Mouse (Mus musculus) erythroid progenitor cell, adult 5-6 weeks (primary cell): ENCODE data around the gene Ddx39b. TPM values are rescaled to one million over a fixed set of nuclear protein-coding genes. Genes with fewer than 3 reads are reported as not detected.
"Not testable (repeated sequence)": the region's sequence is repeated elsewhere in the genome, so short reads cannot be mapped to it uniquely, and the experiment has no call there.

Experiments
- ATAC-seq: replicated peaks from 2 replicates; pipeline ENCODE4 v1.8.0; 2016; ENCODE audit warnings: moderate number of reproducible peaks, mild to moderate bottlenecking, moderate TSS enrichment, inconsistent platforms; ENCODE audit not compliant: poor library complexity, low FRiP score, severe bottlenecking
- total RNA-seq, 2 experiments: library from RNA; stranded (forward) in 1 of 2; stranded (reverse) in 1 of 2; fragments of 150-400 nt in 1 of 2; fragments of 186-747, 209-891 nt in 1 of 2; gene quantifications; 2 replicates each; pipeline versions ENCODE4 v1.2.3 to v1.2.4; 2015 to 2017; ENCODE audit warnings: low replicate concordance in 2 of 2

Gene Ddx39b
- total RNA-seq, 2 experiments from 2014 or later, result 99.9 to 169 TPM

GRCm38 (mm10) chr17:35300261-35300945 lies 58.9 kb downstream of the Ddx39b start:
- ATAC-seq, result not testable (repeated sequence)

- peak; percentile 73 for ATAC-seq
These were observed 60.2 kb downstream of the Ddx39b start for GRCm38 (mm10) chr17:35301645-35302258.

GRCm38 (mm10) chr17:35303271-35303670 lies 61.7 kb downstream of the Ddx39b start:
- ATAC-seq, result no peak

Other genes starting within 250 kb of the Ddx39b start
Only the 30 nearest of the 35 such genes appear.
- 36.9 and 39.6 TPM in 2 replicates for gene Msh5, start 195.0 kb upstream of the Ddx39b start, total RNA-seq (2015; ENCODE audit: low replicate concordance)
- gene Msh5, start 195.0 kb upstream of the Ddx39b start, total RNA-seq (2017; ENCODE audit: low replicate concordance), result 27.3 and 50.9 TPM in 2 replicates
- 91.0 and 110 TPM in 2 replicates for gene Clic1, start 191.8 kb upstream of the Ddx39b start, total RNA-seq (2015; ENCODE audit: low replicate concordance)
- 68.3 and 95.5 TPM in 2 replicates for gene Clic1, start 191.8 kb upstream of the Ddx39b start, total RNA-seq (2017; ENCODE audit: low replicate concordance)
- 2.1 TPM in 1 of 2 replicates, not detected in the other for gene Ddah2, start 182.7 kb upstream of the Ddx39b start, total RNA-seq (2015; ENCODE audit: low replicate concordance)
- gene Ddah2, start 182.7 kb upstream of the Ddx39b start, total RNA-seq (2017; ENCODE audit: low replicate concordance), result 1.5 and 5.6 TPM in 2 replicates
- not detected in 2 replicates for gene Ly6g6c, start 176.4 kb upstream of the Ddx39b start, total RNA-seq (2015; ENCODE audit: low replicate concordance)
- not detected in 2 replicates for gene Ly6g6c, start 176.4 kb upstream of the Ddx39b start, total RNA-seq (2017; ENCODE audit: low replicate concordance)
- 1.1 TPM in 1 of 2 replicates, not detected in the other for gene Mpig6b, start 175.6 kb upstream of the Ddx39b start, total RNA-seq (2015; ENCODE audit: low replicate concordance)
- gene Mpig6b, start 175.6 kb upstream of the Ddx39b start, total RNA-seq (2017; ENCODE audit: low replicate concordance), result not detected in 2 replicates
- gene Ly6g6e, start 164.8 kb upstream of the Ddx39b start, total RNA-seq (2015; ENCODE audit: low replicate concordance), result not detected in 2 replicates
- not detected in 2 replicates for gene Ly6g6e, start 164.8 kb upstream of the Ddx39b start, total RNA-seq (2017; ENCODE audit: low replicate concordance)
- gene Ly6g6d, start 163.7 kb upstream of the Ddx39b start, total RNA-seq (2015; ENCODE audit: low replicate concordance), result not detected in 2 replicates
- gene Ly6g6d, start 163.7 kb upstream of the Ddx39b start, total RNA-seq (2017; ENCODE audit: low replicate concordance), result not detected in 2 replicates
- 3.8 TPM in 1 of 2 replicates, not detected in the other for gene Ly6g6f, start 156.1 kb upstream of the Ddx39b start, total RNA-seq (2015; ENCODE audit: low replicate concordance)
- not detected in 2 replicates for gene Ly6g6f, start 156.1 kb upstream of the Ddx39b start, total RNA-seq (2017; ENCODE audit: low replicate concordance)
- gene Abhd16a, start 152.5 kb upstream of the Ddx39b start, total RNA-seq (2015; ENCODE audit: low replicate concordance), result 98.5 and 106 TPM in 2 replicates
- gene Abhd16a, start 152.5 kb upstream of the Ddx39b start, total RNA-seq (2017; ENCODE audit: low replicate concordance), result 84.5 and 97.3 TPM in 2 replicates
- gene Ly6g5c, start 133.5 kb upstream of the Ddx39b start, total RNA-seq (2015; ENCODE audit: low replicate concordance), result not detected in 2 replicates
- gene Ly6g5c, start 133.5 kb upstream of the Ddx39b start, total RNA-seq (2017; ENCODE audit: low replicate concordance), result not detected in 2 replicates
- 2.2 and 8.8 TPM in 2 replicates for gene Ly6g5b, start 126.3 kb upstream of the Ddx39b start, total RNA-seq (2015; ENCODE audit: low replicate concordance)
- not detected in 2 replicates for gene Ly6g5b, start 126.3 kb upstream of the Ddx39b start, total RNA-seq (2017; ENCODE audit: low replicate concordance)
- 15.9 and 33.9 TPM in 2 replicates for gene Gpank1, start 120.3 kb upstream of the Ddx39b start, total RNA-seq (2015; ENCODE audit: low replicate concordance)
- gene Gpank1, start 120.3 kb upstream of the Ddx39b start, total RNA-seq (2017; ENCODE audit: low replicate concordance), result 28.9 and 49.4 TPM in 2 replicates
- 231 and 261 TPM in 2 replicates for gene Csnk2b, start 119.7 kb upstream of the Ddx39b start, total RNA-seq (2015; ENCODE audit: low replicate concordance)
- gene Csnk2b, start 119.7 kb upstream of the Ddx39b start, total RNA-seq (2017; ENCODE audit: low replicate concordance), result 118 and 134 TPM in 2 replicates
- gene D17H6S53E, start 115.4 kb upstream of the Ddx39b start, total RNA-seq (2015; ENCODE audit: low replicate concordance), result not detected in 2 replicates
- gene D17H6S53E, start 115.4 kb upstream of the Ddx39b start, total RNA-seq (2017; ENCODE audit: low replicate concordance), result 1.7 and 1.8 TPM in 2 replicates
- not detected in 2 replicates for gene Apom, start 109.7 kb upstream of the Ddx39b start, total RNA-seq (2015; ENCODE audit: low replicate concordance)
- gene Apom, start 109.7 kb upstream of the Ddx39b start, total RNA-seq (2017; ENCODE audit: low replicate concordance), result not detected in 2 replicates
- gene Bag6, start 106.6 kb upstream of the Ddx39b start, total RNA-seq (2015; ENCODE audit: low replicate concordance), result 70.6 and 96.0 TPM in 2 replicates
- gene Bag6, start 106.6 kb upstream of the Ddx39b start, total RNA-seq (2017; ENCODE audit: low replicate concordance), result 54.5 and 81.8 TPM in 2 replicates
- 227 and 234 TPM in 2 replicates for gene Prrc2a, start 76.8 kb upstream of the Ddx39b start, total RNA-seq (2015; ENCODE audit: low replicate concordance)
- gene Prrc2a, start 76.8 kb upstream of the Ddx39b start, total RNA-seq (2017; ENCODE audit: low replicate concordance), result 42.0 and 64.3 TPM in 2 replicates
- 14.1 and 28.1 TPM in 2 replicates for gene Aif1, start 65.7 kb upstream of the Ddx39b start, total RNA-seq (2015; ENCODE audit: low replicate concordance)
- 3.3 and 32.3 TPM in 2 replicates for gene Aif1, start 65.7 kb upstream of the Ddx39b start, total RNA-seq (2017; ENCODE audit: low replicate concordance)
- gene Lst1, start 53.3 kb upstream of the Ddx39b start, total RNA-seq (2015; ENCODE audit: low replicate concordance), result 34.2 and 66.2 TPM in 2 replicates
- 48.4 and 53.5 TPM in 2 replicates for gene Lst1, start 53.3 kb upstream of the Ddx39b start, total RNA-seq (2017; ENCODE audit: low replicate concordance)
- 1.8 and 8.0 TPM in 2 replicates for gene Ltb, start 47.3 kb upstream of the Ddx39b start, total RNA-seq (2015; ENCODE audit: low replicate concordance)
- gene Ltb, start 47.3 kb upstream of the Ddx39b start, total RNA-seq (2017; ENCODE audit: low replicate concordance), result 0.30 and 10.0 TPM in 2 replicates
- gene Tnf, start 39.7 kb upstream of the Ddx39b start, total RNA-seq (2015; ENCODE audit: low replicate concordance), result 9.6 and 12.6 TPM in 2 replicates
- gene Tnf, start 39.7 kb upstream of the Ddx39b start, total RNA-seq (2017; ENCODE audit: low replicate concordance), result 0.90 and 3.2 TPM in 2 replicates
- gene Lta, start 36.4 kb upstream of the Ddx39b start, total RNA-seq (2015; ENCODE audit: low replicate concordance), result not detected in 2 replicates
- gene Lta, start 36.4 kb upstream of the Ddx39b start, total RNA-seq (2017; ENCODE audit: low replicate concordance), result 0.90 TPM in 1 of 2 replicates, not detected in the other
- gene Gm16181, start 20.9 kb upstream of the Ddx39b start, total RNA-seq (2015; ENCODE audit: low replicate concordance), result not detected in 2 replicates
- gene Gm16181, start 20.9 kb upstream of the Ddx39b start, total RNA-seq (2017; ENCODE audit: low replicate concordance), result not detected in 2 replicates
- 6.1 TPM in 1 of 2 replicates, not detected in the other for gene Atp6v1g2, start 8.1 kb upstream of the Ddx39b start, total RNA-seq (2015; ENCODE audit: low replicate concordance)
- gene Atp6v1g2, start 8.1 kb upstream of the Ddx39b start, total RNA-seq (2017; ENCODE audit: low replicate concordance), result not detected in 2 replicates
- gene Nfkbil1, start 6.0 kb upstream of the Ddx39b start, total RNA-seq (2015; ENCODE audit: low replicate concordance), result 0.84 and 1.1 TPM in 2 replicates
- 3.0 TPM in 1 of 2 replicates, not detected in the other for gene Nfkbil1, start 6.0 kb upstream of the Ddx39b start, total RNA-seq (2017; ENCODE audit: low replicate concordance)
- gene H2-D1, start 21.0 kb downstream of the Ddx39b start, total RNA-seq (2015; ENCODE audit: low replicate concordance), result 147 and 160 TPM in 2 replicates
- 213 and 250 TPM in 2 replicates for gene H2-D1, start 21.0 kb downstream of the Ddx39b start, total RNA-seq (2017; ENCODE audit: low replicate concordance)
- gene H2-Q1, start 78.7 kb downstream of the Ddx39b start, total RNA-seq (2015; ENCODE audit: low replicate concordance), result not detected in 2 replicates
- not detected in 2 replicates for gene H2-Q1, start 78.7 kb downstream of the Ddx39b start, total RNA-seq (2017; ENCODE audit: low replicate concordance)
- not detected in 2 replicates for gene H2-Q2, start 100.5 kb downstream of the Ddx39b start, total RNA-seq (2015; ENCODE audit: low replicate concordance)
- gene H2-Q2, start 100.5 kb downstream of the Ddx39b start, total RNA-seq (2017; ENCODE audit: low replicate concordance), result not detected in 2 replicates
- gene H2-Q4, start 137.9 kb downstream of the Ddx39b start, total RNA-seq (2015; ENCODE audit: low replicate concordance), result 20.2 and 22.6 TPM in 2 replicates
- gene H2-Q4, start 137.9 kb downstream of the Ddx39b start, total RNA-seq (2017; ENCODE audit: low replicate concordance), result 24.5 and 26.8 TPM in 2 replicates
- 11.5 and 17.6 TPM in 2 replicates for gene H2-Q6, start 183.1 kb downstream of the Ddx39b start, total RNA-seq (2015; ENCODE audit: low replicate concordance)
- 8.5 and 12.7 TPM in 2 replicates for gene H2-Q6, start 183.1 kb downstream of the Ddx39b start, total RNA-seq (2017; ENCODE audit: low replicate concordance)